In genomic region chr4:82065641-82066358, GRCm38 (mm10) we compare ENCODE assay signal across 9 mouse cellular contexts.
DNase-seq lines count a peak whose midpoint lies in the region; ATAC-seq lines count a peak whose summit lies in the region.
"Had no signal": no experiment of that assay in that cellular context is flagged by ENCODE, and none has a peak within 500 bp of the region (broad histone marks: within the 10 kb centered on the region; RNA-seq: fewer than 3 reads in every experiment).

No protein-coding gene starts in this region.

- peak overlapping the region; percentile 95 for H3K27ac ChIP-seq in heart, embryonic 13.5 days (replicated peaks)
- H3K27ac ChIP-seq in limb, embryonic 10.5 days, result peak overlapping the region; percentile 70

- no peaks in the 10 kb centered on the region for H3K27me3 ChIP-seq in heart, embryonic 13.5 days (replicated peaks)
- no peaks in the 10 kb centered on the region for H3K27me3 ChIP-seq in limb, embryonic 10.5 days (ENCODE audit: low read depth, poor library complexity, severe bottlenecking)
- H3K27me3 ChIP-seq: megakaryocyte, embryonic 14.5 days had no signal

- 34% methylated on average over 14 of the region's 14 CpGs for WGBS in heart, embryonic 13.5 days
- WGBS in limb, embryonic 10.5 days, result 71% methylated on average over 14 of the region's 14 CpGs

- peak; percentile 57 for DNase-seq in cerebellum, adult 11 months
- DNase-seq in embryo, embryonic 11 days, result peak; percentile 48
- peak; percentile 35 for DNase-seq in limb, embryonic 10.5 days (ENCODE audit: low spot score)
- DNase-seq in ovary, postnatal 10 days (ENCODE audit: low spot score), result no peak
- DNase-seq in adrenal gland, postnatal 4 days (ENCODE audit: low spot score in 2 of 2), result no peak
- DNase-seq in ovary, postnatal 36 days (ENCODE audit: low spot score), result no peak
- DNase-seq in frontal cortex, postnatal 10 days (ENCODE audit: low spot score in 2 of 2), result no peak

- H3K4me3 ChIP-seq in heart, embryonic 13.5 days, result peak overlapping the region; percentile 43
- H3K4me3 ChIP-seq in limb, embryonic 10.5 days, result peak overlapping the region; percentile 0; the same call in 1 of the 2 replicates
- H3K4me3 ChIP-seq: megakaryocyte, embryonic 14.5 days had no signal

- H3K36me3 ChIP-seq in heart, embryonic 13.5 days, result no peaks in the 10 kb centered on the region
- no peaks in the 10 kb centered on the region for H3K36me3 ChIP-seq in limb, embryonic 10.5 days

- no peak; the same call in 1 of the 2 replicates for ATAC-seq in heart, embryonic 13.5 days (ENCODE audit: extremely low read depth, insufficient number of reproducible peaks, low FRiP score, low TSS enrichment)

- peaks cover 58% of the 10 kb centered on the region for H3K4me1 ChIP-seq in heart, embryonic 13.5 days
- peaks cover 14% of the 10 kb centered on the region for H3K4me1 ChIP-seq in limb, embryonic 10.5 days
- H3K4me1 ChIP-seq: megakaryocyte, embryonic 14.5 days had no signal

- peak overlapping the region; percentile 66 for H3K4me2 ChIP-seq in heart, embryonic 13.5 days

- no peaks in the 10 kb centered on the region for H3K9me3 ChIP-seq in heart, embryonic 13.5 days
- no peaks in the 10 kb centered on the region for H3K9me3 ChIP-seq in limb, embryonic 10.5 days (replicated peaks)

- peak overlapping the region; percentile 80 for H3K9ac ChIP-seq in heart, embryonic 13.5 days

Comparison
In these comparisons a context has a peak if more than half of its experiments do, and no peak if none do; other contexts are left out.
1. DNase-seq: peak in cerebellum, adult 11 months (single experiment), embryo, embryonic 11 days (single experiment) and limb, embryonic 10.5 days (single experiment); none in ovary, postnatal 10 days (single experiment), adrenal gland, postnatal 4 days (0 of 2), ovary, postnatal 36 days (single experiment) and frontal cortex, postnatal 10 days (0 of 2).